Mouse (Mus musculus): ENCODE data around the gene Rpl22. TPM values are rescaled to one million over a fixed set of nuclear protein-coding genes. Genes with fewer than 3 reads are reported as not detected.
A peak's percentile ranks its signal among the peaks of the same experiment; 100 is the strongest.

Gene Rpl22
- total and polyA plus RNA-seq, 3 experiments: 1,792 to 1,885 TPM; not detected in 1

DNA sequence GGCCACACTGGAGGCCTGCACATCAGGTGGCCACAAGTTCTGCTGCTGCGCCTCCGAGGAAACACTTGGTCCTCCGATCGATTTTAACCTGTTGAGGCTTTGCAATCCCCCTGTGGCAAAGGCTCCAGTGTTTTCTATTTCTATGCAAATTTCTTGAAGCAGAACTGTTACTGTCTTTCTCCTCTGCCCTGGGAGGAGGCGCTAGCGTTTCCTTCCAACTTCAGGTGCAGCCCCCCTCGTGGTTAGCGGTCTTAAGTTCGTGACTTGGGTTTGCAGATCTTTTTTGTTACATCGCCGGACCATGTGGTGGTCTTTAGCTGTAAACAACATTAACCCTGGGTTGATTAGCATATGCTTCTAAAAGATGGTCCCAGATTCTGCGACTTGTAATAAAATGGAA, 8.0 kb downstream of the Rpl22 start:
- Histone ChIP-seq H3K27ac (ENCODE audit: control insufficient read depth, low read depth, low read length) (no peak overlapping the region), H3K79me2 (ENCODE audit: control insufficient read depth, insufficient read depth, low read length, poor library complexity) (peaks cover 20% of the 10 kb centered on the region), H3K27me3 (ENCODE audit: control insufficient read depth in 1 of 2, insufficient read depth in 2 of 2, low read length in 2 of 2) (no peaks in the 10 kb centered on the region), H3K9ac (ENCODE audit: control insufficient read depth, low read depth, low read length, poor library complexity, severe bottlenecking) (no peak overlapping the region), H3K36me3 (ENCODE audit: control insufficient read depth in 1 of 2, insufficient read depth in 2 of 2, low read length in 2 of 2) (peaks cover 9 to 10% of the 10 kb centered on the region in 2 experiments), H3K4me3 (ENCODE audit: control insufficient read depth in 1 of 2, insufficient read depth in 1 of 2, low read depth in 2 of 2, low read length in 2 of 2) (no peak overlapping the region), H3K9me3 (replicated peaks; ENCODE audit: insufficient read depth, low read length) (no peaks in the 10 kb centered on the region), H3K4me1 (ENCODE audit: control insufficient read depth in 1 of 2, insufficient read depth in 2 of 2, low read length in 2 of 2) (0 out of 4 replicates have a peak, but pooled peaks cover 0 to 5% of the 10 kb centered on the region in 2 experiments)
- TF ChIP-seq POLR2AphosphoS2 (IDR thresholded peaks at IDR 0.05; ENCODE audit: low read length) (peak; percentile 4; the same call in 1 of the 2 replicates), USF1 (IDR thresholded peaks at IDR 0.05; ENCODE audit: low read depth, low read length) (no peak)
- DNase-seq (ENCODE audit: low read depth, low spot score): peak; percentile 15

DNA sequence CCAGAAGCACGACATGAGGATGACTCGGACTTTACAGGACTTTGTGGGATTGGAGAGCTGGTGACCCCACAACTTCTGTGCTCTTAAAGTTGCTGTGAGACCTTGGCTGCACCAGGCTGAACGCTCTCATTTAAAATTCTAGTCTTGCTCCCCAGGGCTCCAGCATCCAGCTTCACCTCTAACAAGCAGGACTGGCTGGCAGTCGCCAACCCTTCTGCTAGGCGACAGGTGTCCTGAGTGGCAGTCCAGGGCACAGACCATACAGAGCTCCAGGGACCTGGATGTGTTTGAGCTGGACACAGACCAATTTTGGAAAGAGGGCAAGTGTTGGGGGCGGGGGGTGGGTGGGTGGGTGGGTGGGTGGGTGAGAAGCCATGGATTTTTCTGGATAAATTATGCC, 12.2 kb downstream of the Rpl22 start:
- no peak overlapping the region for H3K4me3 ChIP-seq (ENCODE audit: control insufficient read depth in 1 of 2, insufficient read depth in 1 of 2, low read depth in 2 of 2, low read length in 2 of 2)
- TF ChIP-seq POLR2AphosphoS2 (IDR thresholded peaks at IDR 0.05; ENCODE audit: low read length) (no peak), MAFK (IDR thresholded peaks at IDR 0.05; ENCODE audit: borderline replicate concordance, low read depth, low read length) (no peak), NELFE (IDR thresholded peaks at IDR 0.05; ENCODE audit: low read depth, low read length) (no peak), USF2 (IDR thresholded peaks at IDR 0.05; ENCODE audit: borderline replicate concordance in 1 of 2, insufficient read depth in 1 of 2, low read depth in 1 of 2, low read length in 2 of 2) (no peak), MXI1 (IDR thresholded peaks at IDR 0.05; ENCODE audit: low read depth, low read length) (no peak), MAX (IDR thresholded peaks at IDR 0.05; ENCODE audit: low read length) (no peak), TAL1 (IDR thresholded peaks at IDR 0.05; ENCODE audit: low read length) (no peak), CHD2 (IDR thresholded peaks at IDR 0.05; ENCODE audit: low read length) (no peak), EP300 (IDR thresholded peaks at IDR 0.05; ENCODE audit: low read depth in 1 of 2, low read length in 2 of 2) (no peak), KAT2A (conservative IDR thresholded peaks at IDR 0.05; ENCODE audit: low read depth, low read length) (no peak), ZNF384 (IDR thresholded peaks at IDR 0.05; ENCODE audit: low read depth, low read length) (no peak), RCOR1 (IDR thresholded peaks at IDR 0.05; ENCODE audit: low read depth, low read length) (no peak), GATA1 (IDR thresholded peaks at IDR 0.05; ENCODE audit: low read depth, low read length) (no peak)
- no peak overlapping the region for H3K9ac ChIP-seq (ENCODE audit: control insufficient read depth, low read depth, low read length, poor library complexity, severe bottlenecking)
- DNase-seq (ENCODE audit: low read depth, low spot score): no peak
- H3K27ac ChIP-seq (ENCODE audit: control insufficient read depth, low read depth, low read length): no peak overlapping the region
- H3K4me1 ChIP-seq (ENCODE audit: control insufficient read depth in 1 of 2, insufficient read depth in 2 of 2, low read length in 2 of 2): no peaks in the 10 kb centered on the region
- H3K9me3 ChIP-seq (replicated peaks; ENCODE audit: insufficient read depth, low read length): no peaks in the 10 kb centered on the region
- H3K36me3 ChIP-seq (ENCODE audit: control insufficient read depth in 1 of 2, insufficient read depth in 2 of 2, low read length in 2 of 2): no peaks in the 10 kb centered on the region; a peak in 1 of 4 replicates
- no peaks in the 10 kb centered on the region for H3K27me3 ChIP-seq (ENCODE audit: control insufficient read depth in 1 of 2, insufficient read depth in 2 of 2, low read length in 2 of 2)
- no peaks in the 10 kb centered on the region for H3K79me2 ChIP-seq (ENCODE audit: control insufficient read depth, insufficient read depth, low read length, poor library complexity)

All from MEL (cell line).